Mouse (Mus musculus) left cerebral cortex, adult 2 months (tissue): Measurements from ENCODE around the gene Tenm4. TPM values are rescaled to one million over a fixed set of nuclear protein-coding genes. Genes with fewer than 3 reads are reported as not detected.

ENCODE experiments used
- DNase-seq, 2 experiments: peaks; one replicate each; pipeline ENCODE4 v3.0.0; 2021 to 2022; ENCODE audit warnings: low spot score in 2 of 2, mixed read lengths in 1 of 2; ENCODE audit errors: extremely low spot score in 1 of 2
- H3K27ac ChIP-seq: fragments of 200-600 bp; 2 replicates; pipeline ENCODE4 v1.8.1; 2022
- H3K4me3 ChIP-seq: fragments of 200-600 bp; 2 replicates; pipeline ENCODE4 v1.8.1; 2022
- CTCF ChIP-seq: fragments of 200-600 bp; IDR thresholded peaks from 2 replicates; pipeline ENCODE4 v1.8.1; 2022; ENCODE audit warnings: antibody characterized with exemption, mild to moderate bottlenecking, moderate library complexity
- intact Hi-C: fragments of 180-260 bp; cut with DNase I; formaldehyde crosslinking; loops from one replicate; pipeline ENCODE4 v1.15.1; 2025
- long read RNA-seq, 2 experiments: library from polyadenylated mRNA; stranded (forward); transcript quantifications; one replicate each; pipeline ENCODE4 v2.0.0; 2021; ENCODE audit warnings: borderline mapping rate in 2 of 2
- total RNA-seq, 2 experiments: library from RNA; stranded (reverse); gene quantifications; 2 replicates each; pipeline ENCODE4 v1.2.3; 2021

Tenm4 gene
- 100 to 1,000 TPM; 158 to 160 TPM for total RNA-seq
- long read RNA-seq, experiment 1, partial matches to known transcripts: 21 of 31 reads
- long read RNA-seq, experiment 1, other reads (novel, unspliced or antisense): 10 of 31 reads
- long read RNA-seq, experiment 2, partial matches to known transcripts: 6 of 27 reads
- long read RNA-seq, experiment 2, other reads (novel, unspliced or antisense): 20 of 27 reads

DNA sequence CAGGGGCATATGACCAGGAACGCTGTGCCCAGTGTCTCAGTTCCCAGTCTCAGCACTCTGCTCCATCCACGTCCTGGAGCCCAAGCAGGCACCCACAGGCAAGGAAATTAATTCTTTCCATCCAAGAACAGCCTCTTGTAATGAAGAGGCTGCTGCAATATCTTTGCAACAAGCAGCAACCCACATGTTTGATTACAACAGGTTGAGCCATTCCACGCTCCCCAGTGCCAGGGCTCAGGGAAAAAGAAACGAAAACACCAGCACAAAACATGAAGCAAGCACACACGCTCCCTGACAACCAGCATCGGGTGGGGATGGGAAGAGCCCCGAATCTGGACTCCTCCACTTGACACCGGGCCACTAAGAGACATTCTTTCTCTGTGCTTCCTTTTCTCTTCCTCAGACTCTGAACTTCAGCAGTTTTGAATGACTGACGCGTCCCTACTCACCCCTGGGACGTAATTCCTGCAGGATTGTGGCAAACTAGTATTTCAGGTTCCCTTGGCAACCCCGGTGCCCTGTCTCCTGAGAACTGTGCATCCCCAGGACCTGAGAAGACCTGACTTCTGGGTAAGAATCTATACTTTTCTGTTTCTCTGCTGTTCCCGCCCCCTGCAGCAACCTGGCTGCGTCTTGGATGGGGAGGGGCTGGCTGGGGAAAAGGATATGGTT is at the start of gene Tenm4:
TSS of gene Tenm4 (plus strand) at position 323 of the 672 bp plus-strand sequence.
- no peak within 1 kb of the TSS for H3K4me3 ChIP-seq
- no peak for DNase-seq
- intact Hi-C loops: no loop called here
- no peak within 1 kb of the TSS for H3K27ac ChIP-seq
- no peak for TF ChIP-seq CTCF

- no peak for DNase-seq
Measured at GRCm38 (mm10) chr7:96130763-96131162, 40.3 kb upstream of the Tenm4 start.

GRCm38 (mm10) chr7:96131175-96131574 is 39.9 kb upstream of the Tenm4 start:
- no peak for TF ChIP-seq CTCF
- no peak overlapping the region for H3K4me3 ChIP-seq
- intact Hi-C loops: no loop called here
- no peak for DNase-seq
- H3K27ac ChIP-seq: peak overlapping the region; percentile 32; the same call in 1 of the 2 replicates

More at GRCm38 (mm10) chr7:96130763-96131162, 40.3 kb upstream of the Tenm4 start:
- no peak overlapping the region for H3K4me3 ChIP-seq
- no peak for TF ChIP-seq CTCF
- peak overlapping the region; percentile 32; the same call in 1 of the 2 replicates for H3K27ac ChIP-seq
- intact Hi-C loops: no loop called here

GRCm38 (mm10) chr7:96136497-96136961 is 34.5 kb upstream of the Tenm4 start:
- no peak overlapping the region for H3K27ac ChIP-seq
- intact Hi-C loops: no loop called here
- no peak overlapping the region for H3K4me3 ChIP-seq
- DNase-seq: no peak
- TF ChIP-seq CTCF: no peak

DNA sequence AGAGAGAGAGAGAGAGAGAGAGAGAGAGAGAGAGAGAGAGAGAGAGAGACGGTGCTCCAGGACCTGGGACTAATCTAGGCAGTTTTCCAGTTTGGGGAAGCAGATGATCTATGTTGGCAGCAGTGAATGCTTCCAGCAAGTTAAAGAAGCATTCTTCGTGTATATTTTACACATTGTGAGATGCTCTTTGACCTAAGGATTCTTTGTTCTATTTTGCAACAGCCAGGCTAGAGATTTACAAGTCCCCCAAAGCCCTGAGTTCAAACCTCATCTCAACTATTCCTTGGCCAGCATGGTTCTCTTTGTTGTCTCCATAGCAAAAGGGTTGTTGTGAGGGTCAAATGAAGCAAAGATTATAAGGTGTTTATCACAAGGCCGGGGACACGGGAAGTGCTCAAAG is 29.2 kb upstream of the Tenm4 start:
- H3K4me3 ChIP-seq: no peak overlapping the region
- intact Hi-C loops: no loop called here
- DNase-seq: no peak
- no peak overlapping the region for H3K27ac ChIP-seq
- TF ChIP-seq CTCF: no peak

DNA sequence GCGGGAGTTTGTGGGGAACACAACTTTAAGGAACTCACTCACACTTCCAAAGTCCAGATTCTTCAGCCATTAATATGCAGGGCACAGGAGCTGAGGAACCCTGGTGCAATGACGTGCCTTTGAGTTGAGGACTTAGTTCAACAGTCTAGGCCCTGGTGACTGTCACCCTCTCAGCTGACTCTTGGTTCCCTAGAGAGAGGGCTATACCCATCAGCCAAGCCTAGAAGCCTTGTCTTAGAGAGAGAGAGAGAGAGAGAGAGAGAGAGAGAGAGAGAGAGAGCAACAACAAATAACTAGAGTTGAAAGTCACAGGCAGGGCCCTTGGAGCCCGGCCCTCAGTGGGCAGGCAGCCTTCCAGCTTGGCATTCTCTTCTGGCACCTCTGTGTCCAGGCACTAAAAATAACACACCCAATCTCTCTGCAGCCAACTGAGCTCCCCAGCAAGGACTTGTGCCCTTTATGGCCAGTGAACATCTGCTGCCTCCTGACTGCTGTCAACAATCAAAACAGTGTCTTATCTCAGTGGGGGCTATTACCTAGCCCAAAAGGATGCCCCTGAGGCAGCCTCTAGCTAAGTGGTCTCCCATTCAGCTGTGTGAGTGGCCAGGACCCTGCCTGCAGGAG is 28.0 kb upstream of the Tenm4 start:
- H3K4me3 ChIP-seq: no peak overlapping the region
- intact Hi-C loops: no loop called here
- DNase-seq: peak in 1 of 2 experiments; percentile 20
- H3K27ac ChIP-seq: no peak overlapping the region
- no peak for TF ChIP-seq CTCF

DNA sequence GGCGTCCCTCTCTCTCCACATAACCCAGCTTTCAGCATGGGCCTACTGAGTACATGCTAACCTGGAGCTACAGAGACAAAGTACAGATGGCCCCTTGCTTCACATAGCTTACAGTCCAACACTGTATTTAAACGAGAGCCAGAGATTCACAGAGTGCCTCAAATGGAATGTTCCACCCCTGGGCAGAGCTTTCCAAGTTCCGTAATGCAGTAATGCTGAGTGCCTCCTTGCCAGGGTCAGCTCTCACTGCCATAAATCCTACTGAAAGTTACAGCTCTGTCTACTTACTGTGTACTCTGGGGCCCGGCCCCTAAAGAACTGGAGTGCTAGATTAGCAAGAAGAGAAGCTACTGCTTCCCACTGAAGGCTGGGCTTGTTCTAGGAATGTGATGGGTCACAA is 23.6 kb upstream of the Tenm4 start:
- TF ChIP-seq CTCF: no peak
- intact Hi-C loops: no loop called here
- no peak overlapping the region for H3K27ac ChIP-seq
- no peak overlapping the region for H3K4me3 ChIP-seq
- no peak for DNase-seq

DNA sequence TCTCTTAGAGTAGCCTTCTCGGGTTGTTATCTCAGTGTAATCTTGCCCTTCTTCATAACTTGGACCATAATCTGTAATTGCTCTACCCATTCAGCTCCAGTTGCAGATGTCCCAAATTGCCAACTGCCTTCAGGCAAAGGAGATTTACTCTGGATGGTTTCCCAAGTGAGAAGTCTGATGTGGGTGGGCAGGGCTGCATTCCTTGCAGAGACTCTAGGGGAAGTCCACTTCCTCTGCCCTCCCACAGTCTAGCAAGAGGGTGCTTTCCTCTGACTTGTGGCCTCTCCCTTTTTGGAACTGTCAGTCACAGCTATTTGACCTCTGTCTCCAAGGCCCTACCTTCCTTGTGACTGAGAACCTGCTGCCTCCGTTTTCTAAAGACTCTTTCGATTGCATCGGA is 22.9 kb upstream of the Tenm4 start:
- no peak for TF ChIP-seq CTCF
- Histone ChIP-seq H3K4me3 (no peak overlapping the region), H3K27ac (no peak overlapping the region)
- intact Hi-C loops: no loop called here
- DNase-seq: no peak

DNA sequence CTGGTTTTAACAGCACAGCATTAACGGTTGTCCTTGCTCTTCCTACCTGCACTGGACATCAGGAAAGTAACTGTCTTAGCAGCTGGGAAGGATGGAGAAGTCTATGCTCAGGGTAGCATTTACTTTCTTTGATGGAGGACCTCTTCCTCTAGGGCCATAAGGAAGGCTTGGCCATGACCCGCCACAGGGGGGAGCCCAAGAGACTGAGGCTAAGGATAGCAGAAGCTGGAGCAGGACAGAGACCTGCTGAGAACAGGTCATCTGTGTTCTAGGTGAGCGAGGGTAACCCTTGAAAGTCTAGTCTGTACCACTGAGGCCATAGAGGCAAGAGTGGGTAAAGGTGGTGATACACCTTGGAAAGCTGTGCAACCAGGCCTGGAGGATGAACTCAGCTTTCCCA is 19.8 kb upstream of the Tenm4 start:
- TF ChIP-seq CTCF: peak; percentile 72
- no peak overlapping the region for H3K27ac ChIP-seq
- intact Hi-C loops: loop anchor here (5.0 to 10.0 kb wide), 2 partner anchors 404 to 766 kb away; no protein-coding TSS in a partner anchor
- peak; percentile 38 to 62 for DNase-seq
- H3K4me3 ChIP-seq: no peak overlapping the region

DNA sequence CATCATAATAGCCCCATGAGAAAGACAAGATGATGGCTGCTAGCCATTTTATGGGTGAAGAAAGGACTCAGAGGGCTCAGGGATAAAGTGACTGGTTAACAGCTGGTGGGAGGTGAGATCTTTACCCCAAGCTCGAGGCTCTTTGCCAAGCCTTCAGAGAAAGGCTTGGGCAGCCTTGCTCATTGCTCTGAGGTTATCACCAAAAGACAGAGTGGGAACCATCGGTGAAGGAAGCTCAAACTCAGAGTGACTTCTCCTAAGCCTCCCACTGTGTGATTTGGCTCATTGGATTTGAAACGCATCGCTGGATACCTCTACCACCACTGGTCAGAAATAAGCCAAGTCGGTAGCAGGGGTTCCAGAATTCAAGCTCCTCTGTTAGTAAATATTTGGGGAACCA is 19.1 kb upstream of the Tenm4 start:
- intact Hi-C loops: loop anchor here (5.0 to 10.0 kb wide), 2 partner anchors 403 to 765 kb away; no protein-coding TSS in a partner anchor
- Histone ChIP-seq H3K27ac (no peak overlapping the region), H3K4me3 (no peak overlapping the region)
- no peak for DNase-seq
- TF ChIP-seq CTCF: no peak

DNA sequence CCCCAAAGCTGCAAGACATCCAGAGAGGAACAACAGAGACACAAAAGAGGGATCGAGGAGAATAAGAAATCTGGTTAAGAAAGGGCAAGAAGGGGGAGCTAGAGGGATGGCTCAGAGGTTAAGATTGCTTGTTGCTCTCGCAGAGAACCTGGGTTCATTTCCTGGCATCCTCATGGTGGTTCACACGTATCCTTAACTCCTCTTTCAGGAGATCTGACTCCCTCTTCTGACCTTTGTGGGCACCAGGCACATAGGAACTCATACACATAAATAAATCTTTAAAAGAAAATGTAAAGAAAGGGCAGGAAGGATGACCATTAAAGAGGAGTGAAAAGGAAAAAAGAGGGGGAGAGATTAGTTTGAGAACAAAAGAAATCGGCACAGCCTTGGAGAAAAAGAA is 18.6 kb upstream of the Tenm4 start:
- Histone ChIP-seq H3K27ac (no peak overlapping the region), H3K4me3 (no peak overlapping the region)
- no peak for TF ChIP-seq CTCF
- no peak for DNase-seq
- intact Hi-C loops: loop anchor here (5.0 to 10.0 kb wide), 2 partner anchors 402 to 765 kb away; no protein-coding TSS in a partner anchor

GRCm38 (mm10) chr7:96152924-96153359 is 18.1 kb upstream of the Tenm4 start:
- no peak for DNase-seq
- TF ChIP-seq CTCF: no peak; the same call in 1 of the 2 replicates
- no peak overlapping the region for H3K4me3 ChIP-seq
- H3K27ac ChIP-seq: no peak overlapping the region
- intact Hi-C loops: loop anchor here (5.0 to 10.0 kb wide), 2 partner anchors 402 to 764 kb away; no protein-coding TSS in a partner anchor
